In the genomic region with DNA sequence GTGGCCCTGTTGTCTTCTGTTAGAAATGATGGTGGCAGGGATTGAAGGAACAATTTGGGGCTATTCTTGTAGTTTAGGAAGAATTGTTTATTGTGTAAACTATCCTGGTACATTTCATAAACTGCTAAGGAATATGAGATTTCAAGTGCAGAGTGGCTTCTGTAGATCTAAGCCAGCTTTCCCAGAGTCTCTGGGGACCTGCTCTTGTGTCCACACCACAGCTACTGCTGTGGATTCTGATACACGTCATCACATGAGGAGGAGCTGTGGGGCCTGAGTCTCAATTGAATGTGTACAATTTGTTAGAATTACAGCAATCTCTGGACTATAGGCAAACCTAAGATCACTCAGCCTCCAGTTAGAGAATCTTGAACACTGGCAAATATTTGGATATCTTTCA, we compare ENCODE assay signal across 13 mouse cellular contexts. TPM values are rescaled to one million over a fixed set of nuclear protein-coding genes. Genes with fewer than 3 reads are reported as not detected.
DNase-seq lines count a peak whose midpoint lies in the region; ATAC-seq and TF ChIP-seq lines count a peak whose summit lies in the region.
"Had no signal": no experiment of that assay in that cellular context is flagged by ENCODE, and none has a peak within 500 bp of the region (broad histone marks: within the 10 kb centered on the region; RNA-seq: fewer than 3 reads in every experiment).

No protein-coding gene starts in this region.

- no peak for ATAC-seq in midbrain, embryonic 15.5 days (replicated peaks)
- ATAC-seq in midbrain, embryonic 13.5 days = no peak
- no peak; the same call in 1 of the 2 replicates for ATAC-seq in stomach, embryonic 15.5 days (ENCODE audit: insufficient read depth, low FRiP score, low read depth)

- H3K27me3 ChIP-seq in kidney, adult 2 months (replicated peaks; ENCODE audit: control insufficient read depth, insufficient read depth, low read length) = no peaks in the 10 kb centered on the region
- H3K27me3 ChIP-seq in midbrain, embryonic 15.5 days (replicated peaks) = no peaks in the 10 kb centered on the region
- no peaks in the 10 kb centered on the region for H3K27me3 ChIP-seq in midbrain, embryonic 13.5 days
- H3K27me3 ChIP-seq in stomach, embryonic 15.5 days (replicated peaks) = no peaks in the 10 kb centered on the region
- H3K27me3 ChIP-seq: embryonic facial prominence, embryonic 12.5 days; midbrain, embryonic 12.5 days had no signal

- 50% methylated on average over 1 of the region's 1 CpGs for WGBS in kidney, adult 2 months
- 35% methylated on average over 1 of the region's 1 CpGs for WGBS in midbrain, embryonic 15.5 days
- WGBS in midbrain, embryonic 13.5 days = 64% methylated on average over 1 of the region's 1 CpGs
- WGBS in stomach, embryonic 15.5 days = 24% methylated on average over 1 of the region's 1 CpGs

- H3K4me1 ChIP-seq in kidney, adult 2 months (ENCODE audit: control insufficient read depth, insufficient read depth, low read length) = peaks cover 8% of the 10 kb centered on the region; the same call in 1 of the 2 replicates
- H3K4me1 ChIP-seq in midbrain, embryonic 15.5 days = 0 out of 2 replicates have a peak, but pooled peaks cover 4% of the 10 kb centered on the region
- H3K4me1 ChIP-seq in midbrain, embryonic 13.5 days (replicated peaks) = peaks cover 7% of the 10 kb centered on the region; the same call in 1 of the 2 replicates
- H3K4me1 ChIP-seq in stomach, embryonic 15.5 days = peaks cover 22% of the 10 kb centered on the region

- H3K27ac ChIP-seq in kidney, adult 2 months (ENCODE audit: insufficient read depth, low read depth, low read length) = 0 out of 2 replicates have a peak overlapping the region, but pooled peaks have one; percentile 20
- 0 out of 2 replicates have a peak overlapping the region, but pooled peaks have one; percentile 35 for H3K27ac ChIP-seq in midbrain, embryonic 15.5 days
- H3K27ac ChIP-seq in midbrain, embryonic 13.5 days = no peak overlapping the region
- H3K27ac ChIP-seq in stomach, embryonic 15.5 days = peak overlapping the region; percentile 60; the same call in 1 of the 2 replicates
- H3K27ac ChIP-seq: embryonic facial prominence, embryonic 12.5 days; midbrain, embryonic 12.5 days had no signal

- no peak for TF ChIP-seq POLR2A in kidney, adult 2 months (IDR thresholded peaks at IDR 0.05; ENCODE audit: low read depth, low read length)

- H3K9ac ChIP-seq in midbrain, embryonic 15.5 days = no peak overlapping the region
- H3K9ac ChIP-seq in midbrain, embryonic 13.5 days (replicated peaks) = no peak overlapping the region
- H3K9ac ChIP-seq in stomach, embryonic 15.5 days = no peak overlapping the region
- H3K9ac ChIP-seq: embryonic facial prominence, embryonic 12.5 days; midbrain, embryonic 12.5 days had no signal

- H3K36me3 ChIP-seq in kidney, adult 2 months (ENCODE audit: control insufficient read depth, insufficient read depth, low read length) = no peaks in the 10 kb centered on the region
- H3K36me3 ChIP-seq in midbrain, embryonic 15.5 days (replicated peaks) = no peaks in the 10 kb centered on the region
- no peaks in the 10 kb centered on the region for H3K36me3 ChIP-seq in midbrain, embryonic 13.5 days
- H3K36me3 ChIP-seq in stomach, embryonic 15.5 days = no peaks in the 10 kb centered on the region
- H3K36me3 ChIP-seq: embryonic facial prominence, embryonic 12.5 days; midbrain, embryonic 12.5 days had no signal

- no peak for TF ChIP-seq CTCF in kidney, adult 2 months (conservative IDR thresholded peaks at IDR 0.05; ENCODE audit: insufficient read depth, insufficient read length, low read depth, low read length)

- H3K9me3 ChIP-seq in midbrain, embryonic 15.5 days = no peaks in the 10 kb centered on the region
- H3K9me3 ChIP-seq in midbrain, embryonic 13.5 days = 0 out of 2 replicates have a peak, but pooled peaks cover 8% of the 10 kb centered on the region
- no peaks in the 10 kb centered on the region for H3K9me3 ChIP-seq in stomach, embryonic 15.5 days
- H3K9me3 ChIP-seq: embryonic facial prominence, embryonic 12.5 days; G1E; midbrain, embryonic 12.5 days had no signal

- no peak overlapping the region for H3K4me3 ChIP-seq in kidney, adult 2 months (ENCODE audit: insufficient read depth, low read depth, low read length)
- no peak overlapping the region for H3K4me3 ChIP-seq in midbrain, embryonic 15.5 days
- H3K4me3 ChIP-seq in midbrain, embryonic 13.5 days (replicated peaks) = no peak overlapping the region
- H3K4me3 ChIP-seq in stomach, embryonic 15.5 days (replicated peaks) = no peak overlapping the region
- H3K4me3 ChIP-seq: embryonic facial prominence, embryonic 12.5 days; midbrain, embryonic 12.5 days had no signal

- H3K4me2 ChIP-seq in midbrain, embryonic 15.5 days = no peak overlapping the region
- no peak overlapping the region for H3K4me2 ChIP-seq in midbrain, embryonic 13.5 days (replicated peaks)
- H3K4me2 ChIP-seq in stomach, embryonic 15.5 days = no peak overlapping the region
- H3K4me2 ChIP-seq: embryonic facial prominence, embryonic 12.5 days; midbrain, embryonic 12.5 days had no signal

- peak; percentile 29 for DNase-seq in adrenal gland, postnatal 14 days
- DNase-seq in adrenal gland, adult (ENCODE audit: inconsistent age in 2 of 2, low spot score in 1 of 2) = no peak
- DNase-seq in kidney, adult 2 months = no peak
- DNase-seq in kidney, adult 11 months = no peak
- DNase-seq in thymus, postnatal 10 days (ENCODE audit: low spot score in 2 of 2) = no peak
- DNase-seq: cerebellum, adult 11-12 months; liver had no signal

RNA-seq across cellular contexts. Expression of gene Lims1, which starts 15.3 kb away (rescaled TPM):
- 51.8 and 54.9 TPM in 2 replicates for total RNA-seq in adrenal gland, postnatal 14 days (2021)
- polyA plus RNA-seq in kidney, adult 2 months (2012; rRNA removed) = 14.5 and 16.1 TPM in 2 replicates
- 52.6 and 54.6 TPM in 2 replicates for polyA plus RNA-seq in midbrain, embryonic 15.5 days (2015; fragmentation: Nextera tagmentation; extraction: Ambion mirVana)
- polyA plus RNA-seq in midbrain, embryonic 13.5 days (2015; fragmentation: Nextera tagmentation; extraction: Ambion mirVana) = 62.1 and 65.6 TPM in 2 replicates
- polyA plus RNA-seq in stomach, embryonic 15.5 days (2015; fragmentation: Nextera tagmentation; extraction: Ambion mirVana) = 150 and 155 TPM in 2 replicates
